Mouse (Mus musculus) embryonic fibroblast, embryonic 13.5 days (primary cell): Measurements from ENCODE around the gene Tlr7. TPM values are rescaled to one million over a fixed set of nuclear protein-coding genes. Genes with fewer than 3 reads are reported as not detected.

ENCODE experiments used
- H3K27ac ChIP-seq: 2 replicates; pipeline ENCODE4 v1.5.1; 2012; ENCODE audit warnings: low read length, control low read depth, inconsistent platforms; ENCODE audit not compliant: insufficient read depth
- H3K4me1 ChIP-seq: 2 replicates; pipeline ENCODE4 v1.6.1; 2011; ENCODE audit warnings: low read length; ENCODE audit not compliant: control insufficient read depth, insufficient read depth
- H3K4me3 ChIP-seq: 2 replicates; pipeline ENCODE4 v1.5.1; 2011; ENCODE audit warnings: mild to moderate bottlenecking, control low read depth, low read length; ENCODE audit not compliant: insufficient read depth
- CTCF ChIP-seq: IDR thresholded peaks from 2 replicates; pipeline ENCODE4 v1.5.1; 2011; ENCODE audit warnings: mild to moderate bottlenecking, control low read depth, low read length, moderate library complexity, borderline replicate concordance; ENCODE audit not compliant: insufficient read depth
- POLR2A ChIP-seq: IDR thresholded peaks from 2 replicates; pipeline ENCODE4 v1.6.1; 2011; ENCODE audit warnings: low read depth, mild to moderate bottlenecking, control low read depth, low read length, moderate library complexity
- polyA plus RNA-seq: library from polyadenylated mRNA; stranded (reverse); fragments of >200 nt; gene quantifications from 2 replicates; pipeline ENCODE4 v1.2.4, GENCODE M21; 2011; ENCODE audit warnings: low read depth; ENCODE audit not compliant: missing spikeins, insufficient read length

Gene Tlr7
- polyA plus RNA-seq, 1 experiment: 1.5 TPM

GRCm38 (mm10) chrX:167337990-167338389 lies 7.6 kb upstream of the Tlr7 start:
- no peaks in the 10 kb centered on the region for H3K4me1 ChIP-seq
- no peak for TF ChIP-seq CTCF
- TF ChIP-seq POLR2A: no peak
- no peak overlapping the region for H3K4me3 ChIP-seq
- no peak overlapping the region for H3K27ac ChIP-seq

- TF ChIP-seq CTCF (no peak), POLR2A (no peak)
- Histone ChIP-seq H3K27ac (no peak overlapping the region), H3K4me3 (no peak overlapping the region), H3K4me1 (no peaks in the 10 kb centered on the region)
These were observed 4.2 kb upstream of the Tlr7 start for GRCm38 (mm10) chrX:167334571-167334970.

- TF ChIP-seq POLR2A: no peak
- no peak for TF ChIP-seq CTCF
- H3K27ac ChIP-seq: no peak overlapping the region
- H3K4me3 ChIP-seq: no peak overlapping the region
- no peaks in the 10 kb centered on the region for H3K4me1 ChIP-seq
These were observed 2.2 kb upstream of the Tlr7 start for GRCm38 (mm10) chrX:167332607-167333006.

GRCm38 (mm10) chrX:167330993-167331392 lies 635 bp upstream of the Tlr7 start:
- H3K4me3 ChIP-seq: no peak overlapping the region
- no peaks in the 10 kb centered on the region for H3K4me1 ChIP-seq
- TF ChIP-seq POLR2A: no peak
- no peak for TF ChIP-seq CTCF
- no peak overlapping the region for H3K27ac ChIP-seq

GRCm38 (mm10) chrX:167329620-167330019 lies 738 bp downstream of the Tlr7 start:
- no peak overlapping the region for H3K4me3 ChIP-seq
- no peaks in the 10 kb centered on the region for H3K4me1 ChIP-seq
- TF ChIP-seq POLR2A: no peak
- no peak for TF ChIP-seq CTCF
- H3K27ac ChIP-seq: no peak overlapping the region

- no peak for TF ChIP-seq POLR2A
- no peak overlapping the region for H3K27ac ChIP-seq
- no peak overlapping the region for H3K4me3 ChIP-seq
- no peaks in the 10 kb centered on the region for H3K4me1 ChIP-seq
These were observed 1.3 kb downstream of the Tlr7 start for GRCm38 (mm10) chrX:167329098-167329497.

- TF ChIP-seq POLR2A (no peak), CTCF (no peak)
- H3K4me3 ChIP-seq: no peak overlapping the region
- H3K4me1 ChIP-seq: no peaks in the 10 kb centered on the region
- H3K27ac ChIP-seq: no peak overlapping the region
These were observed 1.8 kb downstream of the Tlr7 start for GRCm38 (mm10) chrX:167328519-167328918.

- Histone ChIP-seq H3K27ac (no peak overlapping the region), H3K4me3 (no peak overlapping the region), H3K4me1 (no peaks in the 10 kb centered on the region)
- TF ChIP-seq POLR2A (no peak), CTCF (no peak)
These were observed 6.6 kb downstream of the Tlr7 start for GRCm38 (mm10) chrX:167323742-167324141.

GRCm38 (mm10) chrX:167321233-167321806 lies 9.0 kb downstream of the Tlr7 start:
- H3K27ac ChIP-seq: no peak overlapping the region
- H3K4me3 ChIP-seq: no peak overlapping the region
- no peaks in the 10 kb centered on the region for H3K4me1 ChIP-seq
- TF ChIP-seq CTCF (no peak), POLR2A (no peak)

GRCm38 (mm10) chrX:167318819-167319396 lies 11.4 kb downstream of the Tlr7 start:
- TF ChIP-seq POLR2A (no peak), CTCF (no peak)
- Histone ChIP-seq H3K4me1 (no peaks in the 10 kb centered on the region), H3K4me3 (no peak overlapping the region), H3K27ac (no peak overlapping the region; the same call in 1 of the 2 replicates)

- TF ChIP-seq CTCF (no peak), POLR2A (no peak)
- Histone ChIP-seq H3K27ac (no peak overlapping the region), H3K4me3 (no peak overlapping the region)
These were observed 14.6 kb downstream of the Tlr7 start for GRCm38 (mm10) chrX:167315766-167316165.

More at GRCm38 (mm10) chrX:167315766-167316165, 14.6 kb downstream of the Tlr7 start:
- H3K4me1 ChIP-seq: 0 out of 2 replicates have a peak, but pooled peaks cover 2% of the 10 kb centered on the region
